Mouse (Mus musculus): ENCODE data around the gene Dis3. TPM values are rescaled to one million over a fixed set of nuclear protein-coding genes. Genes with fewer than 3 reads are reported as not detected.

Gene Dis3
- polyA plus RNA-seq, 1 experiment = 9.9 TPM

- no peaks in the 10 kb centered on the region for H3K4me1 ChIP-seq (ENCODE audit: control insufficient read depth, insufficient read depth, insufficient read length, low read length)
- no peak overlapping the region for H3K27ac ChIP-seq (replicated peaks; ENCODE audit: low read depth, low read length)
- no peak overlapping the region for H3K4me3 ChIP-seq (ENCODE audit: insufficient read depth, low read depth, low read length)
Measured at GRCm38 (mm10) chr14:99106671-99107070, 7.1 kb upstream of the Dis3 start.

GRCm38 (mm10) chr14:99104542-99105123 lies 5.1 kb upstream of the Dis3 start:
- Histone ChIP-seq H3K27ac (replicated peaks; ENCODE audit: low read depth, low read length) (no peak overlapping the region), H3K4me3 (ENCODE audit: insufficient read depth, low read depth, low read length) (no peak overlapping the region), H3K4me1 (ENCODE audit: control insufficient read depth, insufficient read depth, insufficient read length, low read length) (no peaks in the 10 kb centered on the region)

GRCm38 (mm10) chr14:99103050-99103449 lies 3.5 kb upstream of the Dis3 start:
- no peaks in the 10 kb centered on the region for H3K4me1 ChIP-seq (ENCODE audit: control insufficient read depth, insufficient read depth, insufficient read length, low read length)
- H3K4me3 ChIP-seq (ENCODE audit: insufficient read depth, low read depth, low read length) = no peak overlapping the region
- no peak overlapping the region for H3K27ac ChIP-seq (replicated peaks; ENCODE audit: low read depth, low read length)

GRCm38 (mm10) chr14:99099967-99100587 lies 507 bp upstream of the Dis3 start:
- Histone ChIP-seq H3K4me1 (ENCODE audit: control insufficient read depth, insufficient read depth, insufficient read length, low read length) (no peaks in the 10 kb centered on the region), H3K4me3 (ENCODE audit: insufficient read depth, low read depth, low read length) (peak overlapping the region; percentile 95), H3K27ac (replicated peaks; ENCODE audit: low read depth, low read length) (peak overlapping the region; percentile 35; the same call in 1 of the 2 replicates)

GRCm38 (mm10) chr14:99088947-99089346 lies 10.6 kb downstream of the Dis3 start:
- Histone ChIP-seq H3K4me1 (ENCODE audit: control insufficient read depth, insufficient read depth, insufficient read length, low read length) (no peaks in the 10 kb centered on the region), H3K4me3 (ENCODE audit: insufficient read depth, low read depth, low read length) (no peak overlapping the region), H3K27ac (replicated peaks; ENCODE audit: low read depth, low read length) (no peak overlapping the region)

GRCm38 (mm10) chr14:99071146-99071545 lies 28.4 kb downstream of the Dis3 start:
- H3K27ac ChIP-seq (replicated peaks; ENCODE audit: low read depth, low read length) = no peak overlapping the region
- no peaks in the 10 kb centered on the region for H3K4me1 ChIP-seq (ENCODE audit: control insufficient read depth, insufficient read depth, insufficient read length, low read length)
- no peak overlapping the region for H3K4me3 ChIP-seq (ENCODE audit: insufficient read depth, low read depth, low read length)

GRCm38 (mm10) chr14:99063091-99063490 lies 36.5 kb downstream of the Dis3 start:
- H3K27ac ChIP-seq (replicated peaks; ENCODE audit: low read depth, low read length) = no peak overlapping the region
- H3K4me1 ChIP-seq (ENCODE audit: control insufficient read depth, insufficient read depth, insufficient read length, low read length) = no peaks in the 10 kb centered on the region
- no peak overlapping the region for H3K4me3 ChIP-seq (ENCODE audit: insufficient read depth, low read depth, low read length)

GRCm38 (mm10) chr14:99060616-99061015 lies 39.0 kb downstream of the Dis3 start:
- H3K27ac ChIP-seq (replicated peaks; ENCODE audit: low read depth, low read length) = no peak overlapping the region
- H3K4me3 ChIP-seq (ENCODE audit: insufficient read depth, low read depth, low read length) = no peak overlapping the region
- no peaks in the 10 kb centered on the region for H3K4me1 ChIP-seq (ENCODE audit: control insufficient read depth, insufficient read depth, insufficient read length, low read length)

- Histone ChIP-seq H3K4me3 (ENCODE audit: insufficient read depth, low read depth, low read length) (no peak overlapping the region), H3K27ac (replicated peaks; ENCODE audit: low read depth, low read length) (no peak overlapping the region), H3K4me1 (ENCODE audit: control insufficient read depth, insufficient read depth, insufficient read length, low read length) (no peaks in the 10 kb centered on the region)
Measured at GRCm38 (mm10) chr14:99058959-99059586, 40.5 kb downstream of the Dis3 start.

GRCm38 (mm10) chr14:99046782-99047181 lies 52.8 kb downstream of the Dis3 start:
- H3K4me3 ChIP-seq (ENCODE audit: insufficient read depth, low read depth, low read length) = peak overlapping the region; percentile 87
- H3K4me1 ChIP-seq (ENCODE audit: control insufficient read depth, insufficient read depth, insufficient read length, low read length) = peaks cover 9% of the 10 kb centered on the region
- H3K27ac ChIP-seq (replicated peaks; ENCODE audit: low read depth, low read length) = no peak overlapping the region

- H3K4me3 ChIP-seq (ENCODE audit: insufficient read depth, low read depth, low read length) = peak within 1 kb of the TSS; percentile 87
- peaks cover 12% of the 10 kb centered on the region for H3K4me1 ChIP-seq (ENCODE audit: control insufficient read depth, insufficient read depth, insufficient read length, low read length)
- H3K27ac ChIP-seq (replicated peaks; ENCODE audit: low read depth, low read length) = peak within 1 kb of the TSS; percentile 23; the same call in 1 of the 2 replicates
Measured at GRCm38 (mm10) chr14:99046031-99046781, 53.4 kb downstream of the Dis3 start, which contains the start of the genes Mzt1 and Bora. Gene Mzt1 (minus strand): TSS chr14:99046134. Gene Bora (plus strand): TSS chr14:99046222.

- H3K27ac ChIP-seq (replicated peaks; ENCODE audit: low read depth, low read length) = peak overlapping the region; percentile 23; the same call in 1 of the 2 replicates
- H3K4me1 ChIP-seq (ENCODE audit: control insufficient read depth, insufficient read depth, insufficient read length, low read length) = peaks cover 12% of the 10 kb centered on the region
- H3K4me3 ChIP-seq (ENCODE audit: insufficient read depth, low read depth, low read length) = peak overlapping the region; percentile 87
Measured at GRCm38 (mm10) chr14:99045378-99046030, 54.1 kb downstream of the Dis3 start.

- Histone ChIP-seq H3K4me1 (ENCODE audit: control insufficient read depth, insufficient read depth, insufficient read length, low read length) (peaks cover 12% of the 10 kb centered on the region), H3K27ac (replicated peaks; ENCODE audit: low read depth, low read length) (no peak overlapping the region), H3K4me3 (ENCODE audit: insufficient read depth, low read depth, low read length) (peak overlapping the region; percentile 87)
Measured at GRCm38 (mm10) chr14:99044718-99045117, 54.9 kb downstream of the Dis3 start.

GRCm38 (mm10) chr14:99044096-99044495 lies 55.5 kb downstream of the Dis3 start:
- peaks cover 12% of the 10 kb centered on the region for H3K4me1 ChIP-seq (ENCODE audit: control insufficient read depth, insufficient read depth, insufficient read length, low read length)
- H3K4me3 ChIP-seq (ENCODE audit: insufficient read depth, low read depth, low read length) = no peak overlapping the region
- H3K27ac ChIP-seq (replicated peaks; ENCODE audit: low read depth, low read length) = no peak overlapping the region

GRCm38 (mm10) chr14:99043499-99043898 lies 56.1 kb downstream of the Dis3 start:
- Histone ChIP-seq H3K27ac (replicated peaks; ENCODE audit: low read depth, low read length) (no peak overlapping the region), H3K4me3 (ENCODE audit: insufficient read depth, low read depth, low read length) (no peak overlapping the region), H3K4me1 (ENCODE audit: control insufficient read depth, insufficient read depth, insufficient read length, low read length) (peaks cover 12% of the 10 kb centered on the region)

All from brown adipose tissue, adult 24 weeks (tissue).